Mouse (Mus musculus) left cerebral cortex, postnatal 10 days (tissue): ENCODE results near the gene Eid1. TPM values are rescaled to one million over a fixed set of nuclear protein-coding genes. Genes with fewer than 3 reads are reported as not detected.

Experiments
- DNase-seq, 2 experiments: peaks; one replicate each; pipeline ENCODE4 v3.0.0; 2021 to 2022; ENCODE audit warnings: low spot score in 2 of 2, mixed read lengths in 1 of 2; ENCODE audit errors: extremely low spot score in 1 of 2
- intact Hi-C: fragments of 180-260 bp; cut with DNase I; formaldehyde crosslinking; loops from one replicate; pipeline ENCODE4 v1.15.1; 2025
- total RNA-seq, 2 experiments: library from RNA; stranded (reverse); gene quantifications; 2 replicates each; pipeline ENCODE4 v1.2.3; 2021

Gene Eid1
- total RNA-seq, 2 experiments from 2014 or later: 428 to 443 TPM

- intact Hi-C loops: loop anchor here (10.0 kb wide), 2 partner anchors 159 to 369 kb away; partner anchors contain the start of gene Fgf7
- DNase-seq: no peak
Observed at GRCm38 (mm10) chr2:125665909-125666308, 7.0 kb upstream of the Eid1 start.

GRCm38 (mm10) chr2:125666668-125667067 is 6.2 kb upstream of the Eid1 start:
- intact Hi-C loops: loop anchor here (10.0 kb wide), 2 partner anchors 158 to 368 kb away; partner anchors contain the start of gene Fgf7

GRCm38 (mm10) chr2:125667184-125667583 is 5.7 kb upstream of the Eid1 start:
- intact Hi-C loops: loop anchor here (10.0 kb wide), 2 partner anchors 158 to 368 kb away; partner anchors contain the start of gene Fgf7
- no peak for DNase-seq

More at GRCm38 (mm10) chr2:125666668-125667067, 6.2 kb upstream of the Eid1 start:
- DNase-seq: no peak

- intact Hi-C loops: loop anchor here (10.0 kb wide), 2 partner anchors 157 to 367 kb away; partner anchors contain the start of gene Fgf7
Observed at GRCm38 (mm10) chr2:125667721-125668120, 5.2 kb upstream of the Eid1 start.

GRCm38 (mm10) chr2:125670846-125671245 is 2.0 kb upstream of the Eid1 start:
- no peak for DNase-seq
- intact Hi-C loops: no loop called here

More at GRCm38 (mm10) chr2:125667721-125668120, 5.2 kb upstream of the Eid1 start:
- DNase-seq: no peak

GRCm38 (mm10) chr2:125672568-125672956 is 333 bp upstream of the Eid1 start:
- intact Hi-C loops: no loop called here
- DNase-seq: peak in 1 of 2 experiments; percentile 26

GRCm38 (mm10) chr2:125681811-125682210 is 8.9 kb downstream of the Eid1 start:
- no peak for DNase-seq
- intact Hi-C loops: no loop called here

GRCm38 (mm10) chr2:125683895-125684294 is 11.0 kb downstream of the Eid1 start:
- no peak for DNase-seq
- intact Hi-C loops: no loop called here

GRCm38 (mm10) chr2:125684559-125685440 is 11.9 kb downstream of the Eid1 start:
- DNase-seq: peak in 1 of 2 experiments; percentile 42
- intact Hi-C loops: no loop called here

GRCm38 (mm10) chr2:125685441-125686150 is 12.7 kb downstream of the Eid1 start:
- intact Hi-C loops: no loop called here
- DNase-seq: no peak

GRCm38 (mm10) chr2:125692010-125692409 is 19.1 kb downstream of the Eid1 start:
- DNase-seq: no peak
- intact Hi-C loops: no loop called here

- no peak for DNase-seq
- intact Hi-C loops: no loop called here
Observed at GRCm38 (mm10) chr2:125694798-125695197, 21.9 kb downstream of the Eid1 start.

GRCm38 (mm10) chr2:125696219-125696618 is 23.3 kb downstream of the Eid1 start:
- intact Hi-C loops: no loop called here
- peak in 1 of 2 experiments; percentile 69 for DNase-seq

GRCm38 (mm10) chr2:125701606-125702005 is 28.7 kb downstream of the Eid1 start:
- no peak for DNase-seq
- intact Hi-C loops: no loop called here

- intact Hi-C loops: no loop called here
- DNase-seq: no peak
Observed at GRCm38 (mm10) chr2:125702851-125703250, 30.0 kb downstream of the Eid1 start.

- no peak for DNase-seq
- intact Hi-C loops: no loop called here
Observed at GRCm38 (mm10) chr2:125704907-125705631, 32.2 kb downstream of the Eid1 start.

- no peak for DNase-seq
- intact Hi-C loops: no loop called here
Observed at GRCm38 (mm10) chr2:125706510-125706921, 33.6 kb downstream of the Eid1 start.

- DNase-seq: no peak
- intact Hi-C loops: no loop called here
Observed at GRCm38 (mm10) chr2:125716599-125716998, 43.7 kb downstream of the Eid1 start.

- no peak for DNase-seq
Observed at GRCm38 (mm10) chr2:125723086-125723407, 50.2 kb downstream of the Eid1 start.

More at GRCm38 (mm10) chr2:125723086-125723407, 50.2 kb downstream of the Eid1 start:
- intact Hi-C loops: loop anchor here (5.0 kb wide), 1 partner anchor 46 kb away; no protein-coding TSS in a partner anchor
